Mouse (Mus musculus) erythroblast, embryonic 14.5 days (primary cell): ENCODE data around the gene Meig1. TPM values are rescaled to one million over a fixed set of nuclear protein-coding genes. Genes with fewer than 3 reads are reported as not detected.
A peak's percentile ranks its signal among the peaks of the same experiment; 100 is the strongest.

ENCODE experiments used
- H3K27me3 ChIP-seq: 2 replicates; pipeline ENCODE4 v1.6.1; 2012; ENCODE audit warnings: inconsistent platforms; ENCODE audit not compliant: control insufficient read depth
- H3K36me3 ChIP-seq: 2 replicates; pipeline ENCODE4 v1.6.1; 2012; ENCODE audit warnings: mild to moderate bottlenecking, inconsistent platforms; ENCODE audit not compliant: control insufficient read depth
- H3K4me1 ChIP-seq: 2 replicates; pipeline ENCODE4 v1.6.1; 2012; ENCODE audit warnings: inconsistent platforms; ENCODE audit not compliant: control insufficient read depth
- H3K4me3 ChIP-seq: replicated peaks from 2 replicates; pipeline ENCODE3; 2012; ENCODE audit warnings: moderate library complexity, mild to moderate bottlenecking, inconsistent platforms
- H3K9me3 ChIP-seq: 2 replicates; pipeline ENCODE4 v1.6.1; 2012; ENCODE audit warnings: low read length, inconsistent platforms, mixed read lengths; ENCODE audit not compliant: control insufficient read depth
- GATA1 ChIP-seq: IDR thresholded peaks from 2 replicates; pipeline ENCODE4 v1.6.1; 2012; ENCODE audit warnings: low read length, inconsistent platforms, mixed read lengths
- TAL1 ChIP-seq: IDR thresholded peaks from 3 replicates; pipeline ENCODE4 v1.6.1; 2012; ENCODE audit warnings: low read length, inconsistent platforms, mixed read lengths
- polyA plus RNA-seq: library from polyadenylated mRNA; stranded (reverse); fragments of >175 nt; gene quantifications from 2 replicates; pipeline ENCODE4 v1.2.3, GENCODE M21; 2012

Meig1 gene
- not detected in 2 replicates for polyA plus RNA-seq

GRCm38 (mm10) chr2:3422548-3422947 lies at the start of gene Meig1:
Gene Meig1 (minus strand): TSS chr2:3422648.
- TF ChIP-seq GATA1 (no peak), TAL1 (no peak)
- Histone ChIP-seq H3K4me1 (peaks cover 33% of the 10 kb centered on the region), H3K9me3 (no peaks in the 10 kb centered on the region), H3K4me3 (peak within 1 kb of the TSS; percentile 70), H3K36me3 (peaks cover 3% of the 10 kb centered on the region), H3K27me3 (peaks cover 14% of the 10 kb centered on the region)

DNA sequence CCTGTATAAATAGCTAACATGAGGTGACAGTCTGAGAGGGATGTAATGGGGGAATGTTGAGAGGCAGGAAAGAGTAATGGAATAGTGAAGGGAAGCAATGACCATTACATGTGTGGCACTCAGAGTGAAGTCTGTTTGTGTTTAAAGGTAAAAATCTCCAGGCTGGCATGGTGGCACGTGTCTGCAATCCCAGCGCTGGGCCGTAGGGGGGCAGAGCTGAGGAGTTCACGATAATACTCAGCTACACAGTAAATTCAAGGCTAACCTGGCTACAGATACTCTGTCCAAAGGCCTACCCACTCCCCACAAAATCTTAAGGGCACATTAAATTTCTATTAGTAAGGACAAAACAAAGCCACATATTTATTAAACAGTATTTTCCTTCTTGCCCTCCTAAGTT lies 34.1 kb upstream of the Meig1 start:
- Histone ChIP-seq H3K36me3 (peaks cover 86% of the 10 kb centered on the region), H3K27me3 (no peaks in the 10 kb centered on the region), H3K4me3 (no peak overlapping the region)

GRCm38 (mm10) chr2:3453096-3453495 lies 30.6 kb upstream of the Meig1 start:
- TF ChIP-seq TAL1: no peak
- no peak for TF ChIP-seq GATA1
- no peaks in the 10 kb centered on the region for H3K4me1 ChIP-seq
- peaks cover 79% of the 10 kb centered on the region for H3K36me3 ChIP-seq
- H3K4me3 ChIP-seq: no peak overlapping the region
- H3K27me3 ChIP-seq: no peaks in the 10 kb centered on the region
- H3K9me3 ChIP-seq: no peaks in the 10 kb centered on the region

More for the DNA sequence above, 34.1 kb upstream of the Meig1 start:
- TF ChIP-seq TAL1 (no peak), GATA1 (no peak)
- Histone ChIP-seq H3K4me1 (no peaks in the 10 kb centered on the region), H3K9me3 (no peaks in the 10 kb centered on the region)

DNA sequence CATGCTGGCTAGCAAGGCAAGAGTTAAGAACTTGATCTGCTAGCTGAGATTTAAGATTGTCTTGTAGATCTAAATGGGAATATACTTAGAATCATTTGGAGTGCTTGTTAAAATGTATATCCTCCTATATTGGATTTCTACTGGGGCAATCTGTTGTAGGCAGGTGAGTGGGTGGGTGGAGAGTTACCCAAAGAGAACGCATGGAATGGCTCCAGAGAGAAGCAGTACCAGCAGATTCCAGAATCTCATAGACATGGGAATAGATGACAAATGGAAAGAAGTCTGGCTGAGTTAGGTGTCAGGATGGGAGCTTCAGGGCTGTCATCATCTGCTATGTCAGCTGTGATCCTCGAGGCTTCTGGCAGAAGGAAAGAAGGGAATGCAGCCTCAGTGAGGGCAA lies 27.0 kb upstream of the Meig1 start:
- H3K27me3 ChIP-seq: no peaks in the 10 kb centered on the region
- no peak overlapping the region for H3K4me3 ChIP-seq
- TF ChIP-seq TAL1: no peak
- TF ChIP-seq GATA1: no peak
- peaks cover 76% of the 10 kb centered on the region for H3K36me3 ChIP-seq
- no peaks in the 10 kb centered on the region for H3K4me1 ChIP-seq
- no peaks in the 10 kb centered on the region for H3K9me3 ChIP-seq

GRCm38 (mm10) chr2:3445984-3446383 lies 23.5 kb upstream of the Meig1 start:
- H3K9me3 ChIP-seq: no peaks in the 10 kb centered on the region
- H3K36me3 ChIP-seq: peaks cover 74% of the 10 kb centered on the region
- TF ChIP-seq GATA1: no peak
- no peak for TF ChIP-seq TAL1
- no peaks in the 10 kb centered on the region for H3K27me3 ChIP-seq
- no peaks in the 10 kb centered on the region for H3K4me1 ChIP-seq
- H3K4me3 ChIP-seq: no peak overlapping the region

DNA sequence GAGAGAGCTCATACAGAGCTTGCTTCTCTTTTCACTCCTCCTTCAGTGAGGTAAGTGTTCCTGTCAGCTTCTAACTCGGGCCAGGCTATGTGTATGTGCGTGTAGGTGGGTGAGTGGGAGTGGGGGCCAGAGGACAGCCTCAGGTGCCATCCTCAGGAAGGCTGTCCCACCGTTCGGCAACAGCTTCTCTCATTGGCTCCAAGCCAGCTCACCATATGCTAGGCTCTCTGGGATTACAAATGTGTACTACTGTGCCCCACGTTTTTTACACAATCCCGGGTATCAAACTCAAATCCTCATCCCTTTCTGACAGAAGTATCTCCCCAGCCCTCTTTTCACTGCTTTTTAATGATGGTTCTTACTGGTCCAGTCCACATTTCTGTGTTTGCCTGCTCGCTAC lies 21.8 kb upstream of the Meig1 start:
- Histone ChIP-seq H3K27me3 (no peaks in the 10 kb centered on the region), H3K4me1 (no peaks in the 10 kb centered on the region), H3K4me3 (no peak overlapping the region), H3K36me3 (peaks cover 72% of the 10 kb centered on the region), H3K9me3 (no peaks in the 10 kb centered on the region)
- no peak for TF ChIP-seq TAL1
- TF ChIP-seq GATA1: no peak

GRCm38 (mm10) chr2:3437956-3438355 lies 15.5 kb upstream of the Meig1 start:
- Histone ChIP-seq H3K36me3 (peaks cover 49% of the 10 kb centered on the region), H3K9me3 (no peaks in the 10 kb centered on the region), H3K27me3 (no peaks in the 10 kb centered on the region), H3K4me3 (no peak overlapping the region), H3K4me1 (no peaks in the 10 kb centered on the region)
- TF ChIP-seq TAL1 (no peak), GATA1 (no peak)

DNA sequence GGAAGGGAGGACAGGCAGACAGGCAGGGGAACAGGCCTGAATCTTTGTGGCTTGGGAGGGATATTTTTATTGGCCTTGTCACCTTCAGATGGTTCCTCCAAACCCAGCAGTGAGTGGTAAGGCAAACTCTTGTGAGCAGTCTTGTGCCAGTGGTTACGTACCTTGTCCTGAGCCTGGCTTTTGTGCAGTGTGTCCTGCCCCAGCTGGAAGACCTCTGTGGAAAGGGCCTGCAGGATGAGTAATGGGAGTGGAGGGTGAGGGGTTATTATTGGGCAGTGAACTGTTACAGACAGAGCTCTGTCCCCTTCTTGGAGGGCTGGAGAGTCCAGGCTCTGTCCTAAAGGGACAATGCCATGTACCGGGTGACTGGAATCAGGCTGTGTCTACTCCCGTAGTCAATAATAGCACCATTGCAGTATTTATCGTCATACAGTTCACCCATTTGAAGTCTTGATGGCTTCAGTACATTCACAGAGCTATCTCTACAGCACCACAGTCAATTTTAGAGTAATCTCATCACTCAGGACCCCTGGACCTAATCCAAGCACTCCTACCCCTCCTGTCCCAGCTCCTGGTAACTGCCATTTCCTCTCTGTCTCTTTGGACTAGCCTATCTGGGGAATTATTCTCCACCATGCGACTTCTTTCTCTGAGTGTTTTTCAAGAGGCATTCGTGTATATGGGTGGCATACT lies 13.1 kb upstream of the Meig1 start:
- Histone ChIP-seq H3K36me3 (peaks cover 43% of the 10 kb centered on the region), H3K4me3 (no peak overlapping the region), H3K27me3 (no peaks in the 10 kb centered on the region), H3K9me3 (no peaks in the 10 kb centered on the region), H3K4me1 (no peaks in the 10 kb centered on the region)
- TF ChIP-seq GATA1 (no peak), TAL1 (no peak)

DNA sequence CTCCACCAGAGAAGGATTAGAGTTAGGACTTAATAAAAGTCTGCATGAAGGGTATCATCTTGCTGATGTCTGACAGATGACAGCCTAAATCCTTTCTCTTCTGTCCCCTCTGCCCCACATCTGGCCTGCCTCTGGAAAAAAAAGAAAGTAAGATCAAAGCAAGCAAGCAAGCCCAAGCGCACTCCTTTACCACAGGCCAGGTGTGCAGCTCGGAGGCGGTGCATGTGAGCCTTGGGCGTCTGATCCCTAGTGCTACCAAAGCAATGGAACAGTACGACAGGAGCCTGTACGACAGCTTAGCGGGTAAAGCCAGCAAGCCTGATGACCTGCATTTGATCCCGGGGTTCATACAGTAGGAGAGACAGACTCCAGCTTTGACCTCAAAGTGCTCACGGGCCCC lies 8.5 kb upstream of the Meig1 start:
- peaks cover 29% of the 10 kb centered on the region for H3K36me3 ChIP-seq

GRCm38 (mm10) chr2:3424579-3424910 lies 2.1 kb upstream of the Meig1 start:
- Histone ChIP-seq H3K36me3 (peaks cover 11% of the 10 kb centered on the region), H3K27me3 (no peaks in the 10 kb centered on the region), H3K4me1 (peaks cover 22% of the 10 kb centered on the region), H3K9me3 (no peaks in the 10 kb centered on the region), H3K4me3 (peak overlapping the region; percentile 70)
- TF ChIP-seq GATA1 (no peak), TAL1 (no peak)

More for the DNA sequence above, 8.5 kb upstream of the Meig1 start:
- TF ChIP-seq TAL1 (no peak), GATA1 (no peak)
- no peaks in the 10 kb centered on the region for H3K9me3 ChIP-seq
- no peaks in the 10 kb centered on the region for H3K27me3 ChIP-seq
- peaks cover 1% of the 10 kb centered on the region for H3K4me1 ChIP-seq
- H3K4me3 ChIP-seq: no peak overlapping the region
